Mouse (Mus musculus): Measurements from ENCODE around the gene Usp32.

The Usp32 gene

GRCm38 (mm10) chr11:85126257-85127102, 13.5 kb downstream of the Usp32 start:
- no peak for DNase-seq (ENCODE audit: extremely low spot score, low read depth, low spot score)

GRCm38 (mm10) chr11:85123267-85123992, 16.5 kb downstream of the Usp32 start:
- DNase-seq (ENCODE audit: extremely low spot score, low read depth, low spot score), result no peak

GRCm38 (mm10) chr11:85122073-85122472, 17.9 kb downstream of the Usp32 start:
- no peak for DNase-seq (ENCODE audit: extremely low spot score, low read depth, low spot score)

- no peak for DNase-seq (ENCODE audit: extremely low spot score, low read depth, low spot score)
Observed at GRCm38 (mm10) chr11:85117160-85117559, 22.8 kb downstream of the Usp32 start.

- no peak for DNase-seq (ENCODE audit: extremely low spot score, low read depth, low spot score)
Observed at GRCm38 (mm10) chr11:85116084-85116844, 23.7 kb downstream of the Usp32 start.

- DNase-seq (ENCODE audit: extremely low spot score, low read depth, low spot score), result no peak
Observed at GRCm38 (mm10) chr11:85109957-85110356, 30.0 kb downstream of the Usp32 start.

GRCm38 (mm10) chr11:85107217-85107616, 32.7 kb downstream of the Usp32 start:
- DNase-seq (ENCODE audit: extremely low spot score, low read depth, low spot score), result no peak

GRCm38 (mm10) chr11:85105836-85106235, 34.1 kb downstream of the Usp32 start:
- no peak for DNase-seq (ENCODE audit: extremely low spot score, low read depth, low spot score)

- DNase-seq (ENCODE audit: extremely low spot score, low read depth, low spot score), result no peak
Observed at GRCm38 (mm10) chr11:85103763-85104162, 36.2 kb downstream of the Usp32 start.

GRCm38 (mm10) chr11:85095116-85095515, 44.8 kb downstream of the Usp32 start:
- DNase-seq (ENCODE audit: extremely low spot score, low read depth, low spot score), result no peak

- DNase-seq (ENCODE audit: extremely low spot score, low read depth, low spot score), result no peak
Observed at GRCm38 (mm10) chr11:85086253-85086652, 53.7 kb downstream of the Usp32 start.

GRCm38 (mm10) chr11:85067871-85068270, 72.1 kb downstream of the Usp32 start:
- DNase-seq (ENCODE audit: extremely low spot score, low read depth, low spot score), result no peak

GRCm38 (mm10) chr11:85058562-85058961, 81.4 kb downstream of the Usp32 start:
- no peak for DNase-seq (ENCODE audit: extremely low spot score, low read depth, low spot score)

GRCm38 (mm10) chr11:85057544-85057943, 82.4 kb downstream of the Usp32 start:
- no peak for DNase-seq (ENCODE audit: extremely low spot score, low read depth, low spot score)

GRCm38 (mm10) chr11:85056901-85057300, 83.1 kb downstream of the Usp32 start:
- no peak for DNase-seq (ENCODE audit: extremely low spot score, low read depth, low spot score)

GRCm38 (mm10) chr11:85055561-85055960, 84.4 kb downstream of the Usp32 start:
- DNase-seq (ENCODE audit: extremely low spot score, low read depth, low spot score), result no peak

GRCm38 (mm10) chr11:85039256-85039655, 100.7 kb downstream of the Usp32 start:
- no peak for DNase-seq (ENCODE audit: extremely low spot score, low read depth, low spot score)

- DNase-seq (ENCODE audit: extremely low spot score, low read depth, low spot score), result no peak
Observed at GRCm38 (mm10) chr11:85013121-85013520, 126.8 kb downstream of the Usp32 start.

GRCm38 (mm10) chr11:85003566-85003965, 136.4 kb downstream of the Usp32 start:
- no peak for DNase-seq (ENCODE audit: extremely low spot score, low read depth, low spot score)

GRCm38 (mm10) chr11:84995241-84995640, 144.7 kb downstream of the Usp32 start:
- DNase-seq (ENCODE audit: extremely low spot score, low read depth, low spot score), result no peak

- DNase-seq (ENCODE audit: extremely low spot score, low read depth, low spot score), result no peak
Observed at GRCm38 (mm10) chr11:84992996-84993395, 147.0 kb downstream of the Usp32 start.
